Mouse (Mus musculus) heart, embryonic 12.5 days (tissue): ENCODE measurements at regions not wholly inside any gene's neighbourhood (a gene's known extent, or its start where the extent isn't known, plus 50 kb on each side); places are given as distances from the start of the nearest gene placed in this dataset.

Experiments
- ATAC-seq: fragments of 200-750 bp; cut with Nextera tagmentation; 2 replicates; pipeline ENCODE4 v1.8.0; 2017; ENCODE audit warnings: moderate TSS enrichment, moderate library complexity; ENCODE audit not compliant: insufficient number of reproducible peaks, low FRiP score
- H3K27ac ChIP-seq: fragments of 300-500 bp; sonication (generic); 2 replicates; pipeline ENCODE4 v1.5.1; 2016; ENCODE audit warnings: mild to moderate bottlenecking, moderate library complexity; ENCODE audit not compliant: poor library complexity, severe bottlenecking
- H3K27me3 ChIP-seq: fragments of 300-500 bp; sonication (generic); replicated peaks from 2 replicates; pipeline ENCODE4 v1.6.1; 2016; ENCODE audit warnings: mild to moderate bottlenecking, moderate library complexity
- H3K36me3 ChIP-seq: fragments of 300-500 bp; sonication (generic); 2 replicates; pipeline ENCODE4 v1.6.1; 2016; ENCODE audit warnings: mild to moderate bottlenecking, moderate library complexity
- H3K4me1 ChIP-seq: fragments of 300-500 bp; sonication (generic); replicated peaks from 2 replicates; pipeline ENCODE4 v1.6.1; 2016; ENCODE audit warnings: mild to moderate bottlenecking
- H3K4me2 ChIP-seq: fragments of 300-500 bp; sonication (generic); 2 replicates; pipeline ENCODE4 v1.6.1; 2016; ENCODE audit warnings: mild to moderate bottlenecking, moderate library complexity
- H3K4me3 ChIP-seq: fragments of 300-500 bp; sonication (generic); 2 replicates; pipeline ENCODE4 v1.5.1; 2016; ENCODE audit warnings: mild to moderate bottlenecking
- H3K9ac ChIP-seq: fragments of 300-500 bp; sonication (generic); 2 replicates; pipeline ENCODE4 v1.6.1; 2016; ENCODE audit warnings: mild to moderate bottlenecking, moderate library complexity
- H3K9me3 ChIP-seq: fragments of 300-500 bp; sonication (generic); replicated peaks from 2 replicates; pipeline ENCODE4 v1.6.1; 2016; ENCODE audit warnings: mild to moderate bottlenecking, moderate library complexity
- WGBS: fragments of 180-500 bp; shearing (Covaris S2); methylation state at CpG from one replicate; pipeline ENCODE4 v1.1.7; 2016; 5-methylcytosine and 5-hydroxymethylcytosine counted together

DNA sequence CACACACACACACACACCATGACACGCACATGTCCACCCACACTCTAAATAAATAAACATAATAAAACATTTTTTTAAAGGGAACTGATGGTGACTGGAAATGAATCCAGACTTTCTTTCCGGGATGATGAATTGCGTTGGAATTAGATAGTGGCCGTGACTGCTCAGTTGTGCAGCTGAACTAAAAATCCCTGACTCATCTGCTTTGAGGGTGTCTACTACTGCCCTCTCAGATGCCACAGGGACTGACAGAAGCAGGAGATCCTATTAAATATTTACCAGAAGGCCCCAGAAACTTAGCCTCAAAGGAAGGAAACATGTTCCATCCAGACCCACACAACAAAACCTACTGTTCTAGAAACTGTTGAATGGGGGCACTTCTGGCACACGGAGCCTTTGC, 65.7 kb downstream of the Polr2m start:
- no peak for ATAC-seq
- 84% methylated on average over 5 of the region's 5 CpGs for WGBS
- Histone ChIP-seq H3K4me3 (no peak overlapping the region), H3K36me3 (no peaks in the 10 kb centered on the region), H3K27ac (no peak overlapping the region), H3K27me3 (no peaks in the 10 kb centered on the region), H3K4me1 (no peaks in the 10 kb centered on the region), H3K4me2 (no peak overlapping the region), H3K9me3 (no peaks in the 10 kb centered on the region), H3K9ac (no peak overlapping the region)

DNA sequence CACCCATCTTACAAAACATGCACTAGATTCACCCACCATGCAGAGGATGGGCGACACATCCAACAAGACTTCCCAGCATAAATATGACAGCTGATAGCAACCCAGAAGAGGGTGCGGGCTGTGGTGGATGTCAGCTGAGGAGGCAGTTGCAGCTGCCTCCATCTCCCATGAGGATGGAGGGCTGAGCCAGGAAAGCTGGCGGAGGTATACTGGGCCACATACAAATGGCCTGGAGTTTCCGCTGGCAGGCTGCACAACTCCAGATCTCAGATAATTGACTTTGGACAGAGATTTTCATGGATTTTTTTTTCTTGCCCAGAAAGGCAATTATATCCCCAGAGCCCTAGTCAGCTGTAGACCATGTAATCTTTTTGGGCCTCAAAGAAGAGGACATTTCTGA, 67.2 kb downstream of the Polr2m start:
- Histone ChIP-seq H3K4me3 (no peak overlapping the region), H3K4me1 (no peaks in the 10 kb centered on the region), H3K27ac (no peak overlapping the region), H3K27me3 (no peaks in the 10 kb centered on the region), H3K4me2 (no peak overlapping the region), H3K9me3 (no peaks in the 10 kb centered on the region; the same call in 1 of the 2 replicates), H3K36me3 (no peaks in the 10 kb centered on the region), H3K9ac (no peak overlapping the region)
- 86% methylated on average over 4 of the region's 4 CpGs for WGBS
- ATAC-seq = no peak

DNA sequence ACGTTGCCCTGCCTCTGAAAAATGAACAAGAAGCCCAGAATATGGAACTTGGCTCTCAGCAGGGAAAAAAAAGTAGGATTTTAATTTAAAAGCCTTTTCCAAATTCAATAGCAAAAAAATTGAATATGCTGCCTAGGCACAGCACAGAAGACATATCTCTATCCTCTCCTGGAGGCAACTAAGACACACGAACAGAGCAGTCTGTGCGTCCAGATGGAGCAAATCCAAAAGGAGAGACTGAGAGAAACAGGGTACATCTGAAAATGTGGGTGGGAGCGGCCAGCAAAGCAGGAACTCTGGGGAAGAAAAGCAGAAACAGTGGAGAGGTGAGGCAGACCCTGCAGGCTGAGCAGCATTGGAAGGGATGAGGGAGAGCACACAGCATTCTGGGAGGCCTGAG, 68.5 kb downstream of the Polr2m start:
- Histone ChIP-seq H3K4me3 (no peak overlapping the region), H3K27ac (no peak overlapping the region), H3K9me3 (no peaks in the 10 kb centered on the region; the same call in 1 of the 2 replicates), H3K4me1 (no peaks in the 10 kb centered on the region), H3K4me2 (no peak overlapping the region), H3K27me3 (no peaks in the 10 kb centered on the region), H3K9ac (no peak overlapping the region), H3K36me3 (no peaks in the 10 kb centered on the region)
- 67% methylated on average over 4 of the region's 4 CpGs for WGBS
- ATAC-seq = no peak

DNA sequence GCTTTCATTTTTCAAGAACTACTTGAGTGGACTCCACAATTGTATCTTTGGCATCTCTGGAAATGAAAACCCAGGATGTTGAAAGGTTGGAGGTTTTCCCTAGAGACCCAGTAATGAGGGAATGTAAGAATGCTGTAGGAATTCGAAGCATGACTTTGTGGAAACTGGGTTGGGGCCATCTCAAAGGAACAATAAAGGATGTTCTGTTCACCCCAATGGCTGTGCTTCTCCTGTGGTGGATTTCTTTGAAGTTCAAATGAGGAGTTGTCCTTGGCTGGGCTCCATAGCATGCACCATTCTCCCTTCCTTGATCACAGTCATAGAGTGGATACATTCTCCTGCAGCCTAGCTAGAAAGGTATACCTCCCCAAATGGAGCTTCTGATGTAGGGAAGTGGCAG, 74.6 kb downstream of the Polr2m start:
- Histone ChIP-seq H3K9ac (no peak overlapping the region), H3K4me2 (no peak overlapping the region), H3K36me3 (no peaks in the 10 kb centered on the region), H3K4me1 (no peaks in the 10 kb centered on the region), H3K9me3 (peaks cover 3% of the 10 kb centered on the region; the same call in 1 of the 2 replicates), H3K27me3 (no peaks in the 10 kb centered on the region; the same call in 1 of the 2 replicates), H3K27ac (no peak overlapping the region), H3K4me3 (no peak overlapping the region)
- no peak for ATAC-seq
- 78% methylated on average over 1 of the region's 1 CpGs for WGBS

DNA sequence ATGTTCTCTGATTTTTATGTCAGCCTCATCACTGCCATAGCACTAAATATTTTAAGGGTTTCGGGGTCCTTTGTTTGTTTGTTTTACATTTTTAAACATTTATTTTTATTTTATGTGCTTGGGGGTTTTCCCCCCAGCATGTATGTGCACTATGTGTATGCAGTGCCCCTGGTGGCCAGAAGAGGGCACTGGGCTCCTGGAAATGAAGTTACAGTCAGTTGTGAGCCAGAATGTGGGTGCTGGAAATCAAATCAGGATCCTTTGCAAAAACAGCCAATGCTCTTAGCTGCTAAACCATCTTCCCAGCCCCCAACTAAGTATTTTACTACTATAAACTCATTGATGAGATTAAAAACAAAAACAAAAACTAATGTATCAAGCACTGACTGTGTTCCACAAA, 75.8 kb downstream of the Polr2m start:
- Histone ChIP-seq H3K9me3 (peaks cover 3% of the 10 kb centered on the region; the same call in 1 of the 2 replicates), H3K4me1 (no peaks in the 10 kb centered on the region), H3K27ac (no peak overlapping the region), H3K4me2 (no peak overlapping the region), H3K36me3 (no peaks in the 10 kb centered on the region), H3K27me3 (no peaks in the 10 kb centered on the region; the same call in 1 of the 2 replicates), H3K4me3 (no peak overlapping the region), H3K9ac (no peak overlapping the region)
- ATAC-seq = no peak
- WGBS = 81% methylated on average over 1 of the region's 1 CpGs

DNA sequence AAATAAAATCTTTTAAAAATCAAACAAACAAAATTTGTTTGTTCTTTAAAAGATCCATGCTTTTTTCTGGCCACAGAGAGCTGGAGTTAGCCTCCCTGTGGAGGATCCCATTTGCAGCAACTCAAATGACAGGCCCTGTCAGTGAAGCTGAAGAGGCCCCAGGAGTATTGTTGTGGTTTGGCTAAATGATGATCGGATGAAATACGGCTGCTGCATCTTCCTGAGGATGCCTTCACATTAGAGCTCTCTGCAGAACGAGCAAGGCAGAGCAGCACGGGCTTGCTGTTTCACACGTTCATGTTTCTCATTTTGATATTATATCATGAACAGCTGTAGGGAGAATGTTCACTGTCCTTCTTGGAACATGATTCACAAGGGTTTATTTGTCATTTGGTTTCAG, 76.8 kb downstream of the Polr2m start:
- Histone ChIP-seq H3K27ac (no peak overlapping the region), H3K4me3 (no peak overlapping the region), H3K36me3 (no peaks in the 10 kb centered on the region), H3K27me3 (no peaks in the 10 kb centered on the region; the same call in 1 of the 2 replicates), H3K4me2 (no peak overlapping the region), H3K9me3 (0 out of 2 replicates have a peak, but pooled peaks cover 3% of the 10 kb centered on the region), H3K9ac (no peak overlapping the region), H3K4me1 (no peaks in the 10 kb centered on the region)
- WGBS = 82% methylated on average over 5 of the region's 5 CpGs
- no peak for ATAC-seq

DNA sequence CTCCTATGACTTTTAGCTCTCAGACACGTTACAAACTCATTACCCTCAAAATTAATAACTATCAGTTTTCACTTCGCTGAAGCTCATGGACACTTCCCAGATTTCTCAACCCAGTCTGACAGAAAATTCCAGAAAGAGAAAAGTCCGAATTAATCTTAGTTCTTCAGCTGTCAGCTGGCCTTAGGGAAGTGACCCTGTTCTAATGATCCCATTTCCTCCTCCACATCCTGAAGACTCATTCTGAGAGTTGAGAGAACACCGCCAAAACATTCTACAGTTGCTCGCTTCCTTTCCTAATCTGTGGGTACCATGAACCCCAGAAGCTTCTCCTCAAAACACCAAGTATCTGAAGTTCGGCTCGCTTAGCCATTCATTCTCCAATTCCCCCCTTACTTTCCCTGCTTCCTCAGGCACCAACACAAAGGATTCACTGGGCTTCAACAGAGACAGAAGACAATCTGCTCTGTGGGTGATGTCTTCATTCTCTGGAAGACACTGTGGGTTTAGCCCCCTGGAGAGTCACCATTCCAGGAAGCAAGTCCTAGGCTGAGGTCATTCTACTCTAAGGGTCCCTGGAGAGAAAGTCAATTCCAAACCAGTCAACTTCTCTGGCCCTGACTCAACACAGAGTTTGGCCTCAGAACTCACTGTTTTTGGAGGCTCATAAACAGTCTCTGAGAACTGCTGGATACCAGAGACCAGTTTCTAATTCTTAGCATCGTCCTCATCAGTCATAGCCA, 81.2 kb downstream of the Polr2m start:
- Histone ChIP-seq H3K27me3 (peaks cover 3% of the 10 kb centered on the region; the same call in 1 of the 2 replicates), H3K36me3 (no peaks in the 10 kb centered on the region), H3K9me3 (no peaks in the 10 kb centered on the region), H3K4me3 (no peak overlapping the region), H3K27ac (no peak overlapping the region), H3K9ac (no peak overlapping the region), H3K4me1 (0 out of 2 replicates have a peak, but pooled peaks cover 2% of the 10 kb centered on the region), H3K4me2 (no peak overlapping the region)
- WGBS = 71% methylated on average over 8 of the region's 8 CpGs
- ATAC-seq = no peak

DNA sequence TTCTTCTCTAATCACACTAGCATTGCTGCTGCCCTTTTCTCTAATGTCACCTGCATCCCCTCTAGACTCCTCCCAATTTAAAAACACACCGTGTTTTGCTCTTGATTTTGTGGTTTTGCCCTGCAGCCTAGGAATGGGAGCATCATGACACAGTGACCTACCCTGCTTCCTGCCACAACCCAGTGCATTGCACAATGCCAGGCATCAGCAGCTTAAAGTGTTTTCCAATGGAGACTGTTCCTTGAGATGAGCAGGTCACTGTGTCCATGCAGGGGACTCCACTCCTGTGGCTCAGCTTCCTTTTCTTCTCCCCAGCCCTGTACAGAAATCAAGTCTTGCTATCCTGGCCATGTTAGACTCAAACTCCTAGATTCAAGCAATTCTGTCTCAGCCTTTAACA, 84.1 kb downstream of the Polr2m start:
- no peak overlapping the region for H3K4me2 ChIP-seq
- H3K36me3 ChIP-seq = no peaks in the 10 kb centered on the region
- H3K27ac ChIP-seq = no peak overlapping the region
- H3K9ac ChIP-seq = no peak overlapping the region
- no peaks in the 10 kb centered on the region for H3K9me3 ChIP-seq
- peaks cover 3% of the 10 kb centered on the region; the same call in 1 of the 2 replicates for H3K27me3 ChIP-seq
- H3K4me3 ChIP-seq = no peak overlapping the region
- 0 out of 2 replicates have a peak, but pooled peaks cover 3% of the 10 kb centered on the region for H3K4me1 ChIP-seq
- 69% methylated on average over 1 of the region's 1 CpGs for WGBS
- no peak for ATAC-seq

DNA sequence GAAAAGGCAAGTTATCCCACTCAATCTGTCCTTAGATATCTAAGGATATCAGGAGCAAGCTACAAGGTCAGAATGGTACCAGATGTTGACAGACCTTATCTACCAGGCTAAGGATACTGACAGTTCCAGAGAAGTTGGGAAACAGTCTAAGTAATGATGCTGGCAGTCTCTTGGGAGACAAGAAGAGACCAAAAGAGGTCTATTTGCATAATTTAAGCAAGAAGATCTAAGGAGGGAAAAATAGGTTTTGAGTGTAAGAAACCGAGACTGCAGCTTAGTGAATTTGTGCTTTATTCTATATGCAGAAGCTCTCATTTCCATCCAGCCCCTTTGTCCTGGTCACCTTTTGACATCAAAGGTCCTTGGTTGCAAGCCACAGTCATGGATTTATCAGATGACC, 86.4 kb downstream of the Polr2m start:
- no peak for ATAC-seq
- no peak overlapping the region for H3K4me3 ChIP-seq

DNA sequence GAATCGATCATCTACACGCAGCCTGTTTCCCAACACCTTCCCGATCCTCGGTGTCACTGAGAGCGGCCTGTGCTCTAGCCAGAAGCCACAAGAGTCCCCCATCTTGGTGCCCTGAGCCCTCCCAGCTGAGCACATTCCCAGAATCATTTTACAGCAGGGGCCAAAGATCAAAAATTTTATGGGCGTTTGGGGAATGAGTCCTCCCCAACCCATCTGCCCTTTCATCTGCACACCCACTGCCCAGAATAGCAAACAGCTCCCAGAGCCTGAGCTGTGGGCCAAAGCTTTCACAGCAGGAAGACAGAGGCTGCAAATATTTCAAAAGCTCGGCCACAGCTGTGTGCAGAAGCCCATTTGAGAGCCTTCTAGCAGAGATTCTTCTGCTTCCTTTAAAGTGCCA, 89.0 kb downstream of the Polr2m start:
- H3K4me2 ChIP-seq = no peak overlapping the region
- ATAC-seq = no peak
- H3K9ac ChIP-seq = no peak overlapping the region
- 0 out of 2 replicates have a peak, but pooled peaks cover 3% of the 10 kb centered on the region for H3K4me1 ChIP-seq
- WGBS = 60% methylated on average over 7 of the region's 7 CpGs
- H3K27me3 ChIP-seq = 0 out of 2 replicates have a peak, but pooled peaks cover 3% of the 10 kb centered on the region
- no peak overlapping the region for H3K27ac ChIP-seq
- no peaks in the 10 kb centered on the region for H3K36me3 ChIP-seq
- no peak overlapping the region for H3K4me3 ChIP-seq
- no peaks in the 10 kb centered on the region for H3K9me3 ChIP-seq

More for the DNA sequence above, 86.4 kb downstream of the Polr2m start:
- Histone ChIP-seq H3K27me3 (0 out of 2 replicates have a peak, but pooled peaks cover 3% of the 10 kb centered on the region), H3K9me3 (no peaks in the 10 kb centered on the region), H3K9ac (no peak overlapping the region), H3K36me3 (no peaks in the 10 kb centered on the region), H3K27ac (no peak overlapping the region), H3K4me2 (no peak overlapping the region), H3K4me1 (0 out of 2 replicates have a peak, but pooled peaks cover 3% of the 10 kb centered on the region)
- WGBS = 75% methylated on average over 1 of the region's 1 CpGs

DNA sequence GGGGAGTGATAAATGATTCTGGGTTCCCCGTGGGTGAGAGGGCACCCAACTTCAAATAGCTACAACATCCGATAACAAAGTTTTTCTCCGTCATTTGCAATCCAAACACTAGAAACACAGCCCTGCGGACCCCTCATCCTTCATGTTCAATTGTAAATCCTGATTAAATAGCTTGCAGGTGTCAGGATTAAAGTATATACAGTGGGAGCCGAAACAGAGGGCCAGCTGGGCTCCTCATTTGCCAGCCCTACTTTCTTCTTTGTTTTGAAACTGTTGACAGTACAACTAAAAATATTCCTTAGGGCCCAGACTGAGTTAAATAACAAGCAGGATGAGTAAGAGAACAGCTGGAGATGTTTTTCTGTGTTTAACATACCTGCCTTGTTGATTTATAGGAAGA, 95.5 kb downstream of the Polr2m start:
- no peaks in the 10 kb centered on the region for H3K9me3 ChIP-seq
- no peak for ATAC-seq
- 74% methylated on average over 5 of the region's 5 CpGs for WGBS

More for the DNA sequence above, 95.5 kb downstream of the Polr2m start:
- Histone ChIP-seq H3K27ac (no peak overlapping the region), H3K36me3 (no peaks in the 10 kb centered on the region), H3K27me3 (no peaks in the 10 kb centered on the region), H3K9ac (no peak overlapping the region), H3K4me3 (no peak overlapping the region), H3K4me1 (0 out of 2 replicates have a peak, but pooled peaks cover 2% of the 10 kb centered on the region), H3K4me2 (no peak overlapping the region)
